ENCODE assay signal across 24 mouse cellular contexts in genomic region chr9:105838396-105839146, GRCm38 (mm10). TPM values are rescaled to one million over a fixed set of nuclear protein-coding genes. Genes with fewer than 3 reads are reported as not detected.
A peak's percentile ranks its signal among the peaks of the same experiment; 100 is the strongest.
DNase-seq lines count a peak whose midpoint lies in the region; TF ChIP-seq lines count a peak whose summit lies in the region.
"Had no signal": no experiment of that assay in that cellular context is flagged by ENCODE, and none has a peak within 500 bp of the region (broad histone marks: within the 10 kb centered on the region; RNA-seq: fewer than 3 reads in every experiment).

No protein-coding gene starts in this region.

- no peaks in the 10 kb centered on the region for H3K36me3 ChIP-seq in heart, adult 2 months (ENCODE audit: control insufficient read depth, insufficient read depth, low read length)
- H3K36me3 ChIP-seq in heart, embryonic 10.5 days: no peaks in the 10 kb centered on the region
- H3K36me3 ChIP-seq: embryonic facial prominence, embryonic 15.5 days; forebrain, embryonic 10.5 days; hindbrain, embryonic 10.5 days; hindbrain, embryonic 15.5 days had no signal

- TF ChIP-seq CTCF in heart, adult 2 months (IDR thresholded peaks at IDR 0.05): 0 out of 2 replicates have a peak, but pooled peaks have one; percentile 8
- TF ChIP-seq CTCF in left cerebral cortex, adult 2 months (IDR thresholded peaks at IDR 0.05): no peak

- H3K9ac ChIP-seq in heart, adult 2 months (ENCODE audit: low read depth, low read length): no peak overlapping the region
- H3K9ac ChIP-seq: embryonic facial prominence, embryonic 15.5 days; hindbrain, embryonic 15.5 days had no signal

- no peak for TF ChIP-seq EP300 in heart, adult 2 months (IDR thresholded peaks at IDR 0.05; ENCODE audit: insufficient read depth, low read depth, low read length)

- no peak overlapping the region for H3K4me3 ChIP-seq in heart, adult 2 months
- no peak overlapping the region for H3K4me3 ChIP-seq in heart, embryonic 10.5 days
- H3K4me3 ChIP-seq in left cerebral cortex, adult 2 months: no peak overlapping the region
- H3K4me3 ChIP-seq: embryonic facial prominence, embryonic 15.5 days; erythroblast, embryonic 14.5 days; forebrain, embryonic 10.5 days; gastrocnemius, adult 2 months; hindbrain, embryonic 10.5 days; hindbrain, embryonic 15.5 days had no signal

- H3K4me1 ChIP-seq in heart, adult 2 months (ENCODE audit: control insufficient read depth, insufficient read depth, low read length): peaks cover 3% of the 10 kb centered on the region
- peaks cover 8% of the 10 kb centered on the region for H3K4me1 ChIP-seq in heart, embryonic 10.5 days
- H3K4me1 ChIP-seq: embryonic facial prominence, embryonic 15.5 days; forebrain, embryonic 10.5 days; hindbrain, embryonic 10.5 days had no signal

- 70% methylated on average over 4 of the region's 4 CpGs for WGBS in heart, adult 2 months
- 76% methylated on average over 4 of the region's 4 CpGs for WGBS in heart, embryonic 10.5 days

- no peaks in the 10 kb centered on the region for H3K9me3 ChIP-seq in heart, embryonic 10.5 days
- H3K9me3 ChIP-seq: embryonic facial prominence, embryonic 15.5 days; forebrain, embryonic 10.5 days; hindbrain, embryonic 10.5 days; hindbrain, embryonic 15.5 days had no signal

- no peak overlapping the region for H3K27ac ChIP-seq in heart, adult 2 months
- H3K27ac ChIP-seq in heart, embryonic 10.5 days: no peak overlapping the region
- no peak overlapping the region for H3K27ac ChIP-seq in left cerebral cortex, adult 2 months
- H3K27ac ChIP-seq: embryonic facial prominence, embryonic 15.5 days; forebrain, embryonic 10.5 days; gastrocnemius, adult 2 months; hindbrain, embryonic 10.5 days; hindbrain, embryonic 15.5 days had no signal

- TF ChIP-seq POLR2A in heart, adult 2 months (IDR thresholded peaks at IDR 0.05; ENCODE audit: insufficient read depth, low read depth, low read length): no peak

- H3K27me3 ChIP-seq in heart, adult 2 months (ENCODE audit: control insufficient read depth, insufficient read depth, low read length): no peaks in the 10 kb centered on the region
- no peaks in the 10 kb centered on the region for H3K27me3 ChIP-seq in heart, embryonic 10.5 days (ENCODE audit: insufficient read depth, poor library complexity, severe bottlenecking)
- H3K27me3 ChIP-seq: embryonic facial prominence, embryonic 15.5 days; hindbrain, embryonic 15.5 days; Patski had no signal

- no peaks in the 10 kb centered on the region for H3K79me2 ChIP-seq in heart, adult 2 months (replicated peaks; ENCODE audit: control insufficient read depth, insufficient read depth, low read length)

- no peak for DNase-seq in heart, adult 2 months
- no peak for DNase-seq in heart, embryonic 10.5 days (ENCODE audit: low spot score)
- peak; percentile 12 for DNase-seq in thymus, postnatal 4 days
- DNase-seq in thymus, adult 18-20 months: no peak
- peak; percentile 96 for DNase-seq in R1 (ENCODE audit: low read depth, low spot score)
- no peak for DNase-seq in left cerebral cortex, adult 2 months (ENCODE audit: extremely low spot score in 1 of 2, low spot score in 2 of 2)
- DNase-seq in spleen, adult 12 weeks (ENCODE audit: low spot score): no peak
- DNase-seq: adrenal gland, adult 8-10 months; adrenal gland, postnatal 36 days; cerebellum, adult 2 months; cerebellum, postnatal 14 days; embryo, embryonic 11 days; gastrocnemius, adult 2 months; gastrocnemius, postnatal 25 days had no signal

- intact Hi-C loops in heart, adult 2 months (cut with DNase I): no loop called here
- intact Hi-C loops in left cerebral cortex, adult 2 months (cut with DNase I): no loop called here

RNA-seq across cellular contexts. Expression of gene Col6a6, which starts 10.6 kb away (rescaled TPM):
- total RNA-seq in heart, adult 2 months (2021): 1 to 10 TPM; 2.5 to 3.5 TPM
- polyA plus RNA-seq in heart, adult 2 months (2012; rRNA removed): 1.5 and 2.3 TPM in 2 replicates
- 0.13 and 0.17 TPM in 2 replicates for polyA plus RNA-seq in heart, embryonic 10.5 days (2016; fragmentation: Nextera tagmentation; extraction: Ambion mirVana)
- under 1 TPM; 0.30 to 0.34 TPM for total RNA-seq in left cerebral cortex, adult 2 months (2021)
- total RNA-seq: common myeloid progenitor, adult 5-6 weeks; granulocyte monocyte progenitor cell, adult 5-6 weeks had no signal
- polyA plus RNA-seq: C2C12; forebrain, embryonic 14.5 days; Patski had no signal

Comparison
In these comparisons a context has a peak if more than half of its experiments do, and no peak if none do; other contexts are left out.
1. DNase-seq: peak in thymus, postnatal 4 days (single experiment) and R1 (single experiment); none in heart, adult 2 months (0 of 2), heart, embryonic 10.5 days (single experiment), thymus, adult 18-20 months (0 of 2), left cerebral cortex, adult 2 months (0 of 2) and spleen, adult 12 weeks (single experiment).